Mouse (Mus musculus) heart, postnatal 10 days (tissue): ENCODE data around the gene Mettl24. TPM values are rescaled to one million over a fixed set of nuclear protein-coding genes. Genes with fewer than 3 reads are reported as not detected.

Source experiments
- DNase-seq, 2 experiments: peaks; one replicate each; pipeline ENCODE4 v3.0.0; 2021
- intact Hi-C: fragments of 180-260 bp; cut with DNase I; formaldehyde crosslinking; loops from one replicate; pipeline ENCODE4 v1.15.1; 2025
- total RNA-seq, 2 experiments: library from RNA; stranded (reverse); gene quantifications; 2 replicates each; pipeline ENCODE4 v1.2.3; 2021

Mettl24 gene
- total RNA-seq = 1 to 10 TPM; 1.9 to 2.3 TPM

GRCm38 (mm10) chr10:40683092-40683867 is at the start of gene Mettl24:
TSS of gene Mettl24 (plus strand) at chr10:40683282.
- intact Hi-C loops = loop anchor here (2.0 kb wide), 2 partner anchors 162 to 200 kb away; partner anchors contain the start of genes Cdc40 and Wasf1
- DNase-seq = peak; percentile 87 to 88

GRCm38 (mm10) chr10:40637331-40637730 is 45.8 kb upstream of the Mettl24 start:
- intact Hi-C loops = no loop called here
- no peak for DNase-seq

GRCm38 (mm10) chr10:40638276-40638675 is 44.8 kb upstream of the Mettl24 start:
- peak in 1 of 2 experiments; percentile 26 for DNase-seq

GRCm38 (mm10) chr10:40638823-40639819 is 44.0 kb upstream of the Mettl24 start:
- no peak for DNase-seq
- intact Hi-C loops = no loop called here

More at GRCm38 (mm10) chr10:40638276-40638675, 44.8 kb upstream of the Mettl24 start:
- intact Hi-C loops = no loop called here

GRCm38 (mm10) chr10:40640406-40640805 is 42.7 kb upstream of the Mettl24 start:
- intact Hi-C loops = no loop called here
- no peak for DNase-seq

- intact Hi-C loops = no loop called here
- DNase-seq = peak; percentile 21 to 29
Observed at GRCm38 (mm10) chr10:40641901-40642300, 41.2 kb upstream of the Mettl24 start.

GRCm38 (mm10) chr10:40643126-40643525 is 40.0 kb upstream of the Mettl24 start:
- intact Hi-C loops = no loop called here
- DNase-seq = no peak

GRCm38 (mm10) chr10:40644456-40644855 is 38.6 kb upstream of the Mettl24 start:
- DNase-seq = no peak
- intact Hi-C loops = no loop called here

GRCm38 (mm10) chr10:40645346-40645745 is 37.7 kb upstream of the Mettl24 start:
- intact Hi-C loops = no loop called here
- DNase-seq = no peak

- no peak for DNase-seq
- intact Hi-C loops = loop anchor here (1.0 kb wide), 1 partner anchor 236 kb away; no protein-coding TSS in a partner anchor
Observed at GRCm38 (mm10) chr10:40648776-40649175, 34.3 kb upstream of the Mettl24 start.

- intact Hi-C loops = loop anchor here (1.0 to 10.0 kb wide), 2 partner anchors 235 to 325 kb away; no protein-coding TSS in a partner anchor
- DNase-seq = peak in 1 of 2 experiments; percentile 30
Observed at GRCm38 (mm10) chr10:40649634-40650033, 33.4 kb upstream of the Mettl24 start.

GRCm38 (mm10) chr10:40651676-40652075 is 31.4 kb upstream of the Mettl24 start:
- intact Hi-C loops = loop anchor here (10.0 kb wide), 1 partner anchor 323 kb away; no protein-coding TSS in a partner anchor
- DNase-seq = no peak

- intact Hi-C loops = no loop called here
- DNase-seq = no peak
Observed at GRCm38 (mm10) chr10:40665270-40665669, 17.8 kb upstream of the Mettl24 start.

- intact Hi-C loops = no loop called here
- DNase-seq = no peak
Observed at GRCm38 (mm10) chr10:40666943-40667342, 16.1 kb upstream of the Mettl24 start.

GRCm38 (mm10) chr10:40668640-40669039 is 14.4 kb upstream of the Mettl24 start:
- DNase-seq = no peak
- intact Hi-C loops = no loop called here

GRCm38 (mm10) chr10:40672587-40673296 is 10.3 kb upstream of the Mettl24 start:
- intact Hi-C loops = no loop called here
- DNase-seq = no peak

- intact Hi-C loops = no loop called here
- DNase-seq = no peak
Observed at GRCm38 (mm10) chr10:40673297-40673665, 9.8 kb upstream of the Mettl24 start.

GRCm38 (mm10) chr10:40674151-40674550 is 8.9 kb upstream of the Mettl24 start:
- intact Hi-C loops = no loop called here
- DNase-seq = no peak

- intact Hi-C loops = no loop called here
- no peak for DNase-seq
Observed at GRCm38 (mm10) chr10:40675921-40676320, 7.2 kb upstream of the Mettl24 start.

- no peak for DNase-seq
- intact Hi-C loops = no loop called here
Observed at GRCm38 (mm10) chr10:40678477-40678876, 4.6 kb upstream of the Mettl24 start.
